Mouse (Mus musculus): ENCODE measurements at regions not wholly inside any gene's neighbourhood (a gene's known extent, or its start where the extent isn't known, plus 50 kb on each side); places are given as distances from the start of the nearest gene placed in this dataset.

- TF ChIP-seq EP300 (IDR thresholded peaks at IDR 0.05; ENCODE audit: low read depth): no peak
- TF ChIP-seq CTCF (IDR thresholded peaks at IDR 0.05; ENCODE audit: low read depth): no peak
Observed at GRCm38 (mm10) chr9:43923088-43923487, 120.1 kb upstream of the Thy1 start.
